In the genomic region with DNA sequence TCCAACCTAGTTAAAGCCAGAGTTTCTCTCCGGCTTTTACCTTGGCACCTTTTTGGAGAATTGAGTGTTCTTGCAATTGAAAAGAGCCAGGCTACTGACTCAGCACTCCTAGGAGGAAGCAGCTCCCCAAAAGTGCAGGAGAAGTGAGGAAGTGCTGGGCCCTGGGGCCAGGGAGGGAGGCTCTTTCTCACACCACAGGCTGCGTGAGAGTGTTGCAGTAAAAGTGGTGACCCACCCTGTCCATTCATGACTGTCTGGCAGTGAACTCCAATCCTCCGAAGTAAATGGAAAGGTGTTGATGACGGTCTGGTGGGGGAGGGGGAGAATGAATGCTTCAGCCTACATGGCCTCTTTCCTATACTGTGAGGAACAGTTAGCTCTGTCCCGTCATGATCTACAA, we compare ENCODE assay signal across 11 mouse cellular contexts.
"Had no signal": no experiment of that assay in that cellular context is flagged by ENCODE, and none has a peak within 500 bp of the region (broad histone marks: within the 10 kb centered on the region; RNA-seq: fewer than 3 reads in every experiment).

No protein-coding gene starts in this region.

- H3K27me3 ChIP-seq: limb, embryonic 13.5 days; neural tube, embryonic 15.5 days had no signal

- H3K4me3 ChIP-seq: kidney, embryonic 15.5 days; limb, embryonic 13.5 days; myocyte; neural tube, embryonic 15.5 days had no signal

- ATAC-seq: midbrain, embryonic 16.5 days had no signal

- H3K36me3 ChIP-seq: kidney, embryonic 15.5 days; limb, embryonic 13.5 days; neural tube, embryonic 15.5 days had no signal

- DNase-seq: kidney, postnatal 14 days; left cerebral cortex, postnatal 4 days; lung, adult 18-20 months; right cerebral cortex, adult 18-20 months; right cerebral cortex, postnatal 25 days; thymus, postnatal 36 days had no signal

- H3K9me3 ChIP-seq: kidney, embryonic 15.5 days; limb, embryonic 13.5 days; neural tube, embryonic 15.5 days had no signal
